Mouse (Mus musculus) cerebellum, postnatal 14 days (tissue): ENCODE results near the gene Lrrc36.
A peak's percentile ranks its signal among the peaks of the same experiment; 100 is the strongest.

Experiments
- DNase-seq, 2 experiments: peaks; one replicate each; pipeline ENCODE4 v3.0.0; 2021; ENCODE audit warnings: mixed read lengths in 2 of 2

The Lrrc36 gene

DNA sequence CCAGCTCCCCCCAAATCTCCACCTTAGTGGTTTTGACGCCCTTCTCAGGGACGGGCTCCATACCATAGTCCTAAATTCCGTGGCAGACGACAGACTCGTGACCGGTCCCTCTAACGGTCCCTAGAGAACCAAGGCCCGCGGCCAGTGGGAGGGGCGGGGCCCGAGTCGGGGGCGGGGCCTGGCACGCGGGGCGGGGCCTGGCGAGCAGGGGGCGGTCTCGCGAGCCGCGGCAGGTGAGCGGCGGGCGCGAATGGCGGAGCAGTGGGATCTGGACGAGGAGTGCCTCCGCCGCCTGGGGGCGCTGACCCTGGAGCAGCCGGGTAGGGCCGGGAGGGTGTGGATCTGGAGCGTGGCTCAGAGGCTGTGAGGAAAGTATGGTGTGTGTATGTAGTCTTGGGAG, at the start of gene Lrrc36, which contains the start of gene Kctd19:
Gene Lrrc36 (plus strand): TSS at position 181 of the 400 bp plus-strand sequence.
Gene Kctd19 (minus strand): TSS at position 112 of the 400 bp plus-strand sequence.
- peak; percentile 69 to 82 for DNase-seq

GRCm38 (mm10) chr8:105367107-105367506, 46.3 kb upstream of the Lrrc36 start:
- DNase-seq, result peak in 1 of 2 experiments; percentile 64

DNA sequence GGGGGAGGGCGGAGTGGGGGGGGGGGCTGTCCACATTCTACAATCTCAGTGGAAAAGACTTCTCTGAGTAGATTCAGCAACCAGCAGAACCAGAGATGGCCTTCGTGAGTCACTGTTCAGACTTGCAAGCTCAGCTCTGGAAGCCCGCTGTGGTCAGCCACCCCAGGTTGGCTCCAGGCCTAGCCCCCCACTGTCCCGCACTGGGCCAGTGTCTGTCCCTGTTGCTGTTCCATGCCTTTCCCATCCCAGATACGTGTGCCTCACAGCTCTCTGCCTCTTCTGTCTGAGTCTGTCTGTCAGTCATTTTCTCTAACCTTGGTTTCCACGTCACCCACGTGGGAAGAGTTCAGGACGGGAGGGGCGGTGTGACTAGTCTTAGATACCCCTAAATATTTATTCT, 40.9 kb upstream of the Lrrc36 start:
- peak; percentile 59 for DNase-seq

DNA sequence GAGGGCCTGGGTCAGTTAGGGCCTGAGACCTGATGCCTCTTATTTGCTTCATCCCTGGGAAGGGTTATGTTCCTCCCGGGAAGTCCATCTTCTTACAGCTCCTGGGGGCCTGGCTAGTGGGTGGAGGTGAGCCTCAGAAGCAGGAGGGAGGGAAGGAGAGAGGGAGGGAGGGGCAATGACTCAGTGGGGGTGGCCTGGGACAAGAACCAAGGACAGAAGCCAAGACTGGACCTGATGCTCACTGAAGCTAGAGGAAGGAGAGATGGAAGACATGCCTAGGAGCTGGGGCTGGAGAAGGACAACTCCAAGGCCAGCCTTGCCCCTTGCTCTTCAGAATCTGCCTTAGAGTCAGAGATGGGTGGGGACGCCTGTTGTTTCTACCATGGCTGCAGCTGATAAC, 40.3 kb upstream of the Lrrc36 start, which contains the start of gene Plekhg4:
Gene Plekhg4 (plus strand): TSS at position 243 of the 400 bp plus-strand sequence.
- no peak for DNase-seq

GRCm38 (mm10) chr8:105374513-105374966, 38.8 kb upstream of the Lrrc36 start:
- DNase-seq, result peak in 1 of 2 experiments; percentile 73

DNA sequence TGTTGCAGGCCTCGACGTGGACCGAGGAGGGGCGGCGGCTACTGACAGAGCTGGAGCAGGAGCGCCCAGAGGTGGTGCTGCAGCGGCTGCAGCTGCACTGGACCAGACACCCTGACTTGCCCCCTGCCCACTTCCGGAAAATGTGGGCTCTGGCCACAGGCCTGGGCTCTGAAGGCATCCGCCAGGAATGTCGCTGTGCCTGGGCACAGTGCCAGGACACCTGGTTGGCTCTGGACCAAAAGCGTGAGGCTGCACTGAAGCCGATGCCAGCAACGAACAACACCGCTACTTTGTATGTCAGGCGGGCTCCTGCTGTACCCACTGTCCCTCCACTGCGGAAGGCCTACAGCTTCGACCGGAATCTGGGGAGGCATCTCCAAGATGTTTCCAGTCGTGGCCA, 34.7 kb upstream of the Lrrc36 start:
- DNase-seq, result peak; percentile 80 to 94

GRCm38 (mm10) chr8:105380308-105380707, 33.1 kb upstream of the Lrrc36 start:
- no peak for DNase-seq

DNA sequence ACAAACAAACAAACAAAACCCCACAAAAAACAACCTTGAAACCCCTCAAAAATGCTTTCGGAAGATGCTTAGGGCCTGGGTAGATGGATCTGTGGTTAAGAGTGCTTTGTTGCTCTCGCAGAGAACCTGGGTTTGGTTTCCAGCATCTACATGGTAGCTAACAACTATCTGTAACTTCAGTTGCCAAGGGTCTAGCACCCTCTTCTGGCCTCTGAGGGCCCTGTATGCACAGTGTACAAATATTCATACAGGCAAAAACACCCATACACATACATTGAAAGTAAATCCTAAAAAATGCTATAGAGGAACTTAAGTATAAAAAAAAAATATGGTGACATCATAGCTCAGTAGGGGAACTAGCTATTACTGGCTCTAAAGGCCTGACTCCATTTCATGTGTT, 29.3 kb upstream of the Lrrc36 start:
- DNase-seq, result no peak

- DNase-seq, result peak; percentile 54 to 55
Measured at GRCm38 (mm10) chr8:105387151-105387550, 26.2 kb upstream of the Lrrc36 start.

- no peak for DNase-seq
Measured at GRCm38 (mm10) chr8:105389096-105389495, 24.3 kb upstream of the Lrrc36 start.

DNA sequence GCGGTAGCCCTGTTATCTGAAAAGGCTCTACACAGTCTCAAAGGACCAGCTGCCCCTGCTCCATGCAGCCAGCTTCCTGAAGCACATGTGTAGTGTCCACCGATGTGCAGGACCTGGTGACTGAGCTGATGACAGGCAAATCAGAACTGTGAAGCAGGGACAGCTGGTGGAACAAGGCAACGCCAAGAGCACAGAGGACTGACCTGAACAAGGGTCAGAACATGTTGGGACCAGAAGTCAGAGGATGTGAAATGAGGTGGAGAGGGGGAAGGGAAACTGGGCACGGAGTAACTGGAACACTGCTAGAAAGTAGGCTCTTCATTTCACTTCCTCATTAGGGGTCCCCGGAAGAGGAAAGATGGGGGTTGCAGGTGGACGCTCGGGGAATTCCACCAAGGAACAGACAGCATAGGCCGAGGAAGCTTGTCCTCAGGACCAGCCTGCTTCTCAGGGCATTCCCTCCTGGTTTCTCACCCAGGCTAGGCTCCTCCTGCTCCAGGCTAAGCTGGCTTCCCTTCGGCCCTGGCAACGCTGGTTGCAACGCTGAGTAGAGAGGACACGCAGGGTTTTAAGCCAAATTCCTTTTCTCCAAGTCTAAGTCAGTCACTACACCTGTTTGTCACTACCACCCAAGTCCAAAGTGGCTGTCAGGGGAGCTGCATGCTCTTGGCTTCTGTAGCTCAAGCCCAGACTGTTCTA, 20.1 kb upstream of the Lrrc36 start:
- DNase-seq, result no peak

GRCm38 (mm10) chr8:105393915-105394314, 19.5 kb upstream of the Lrrc36 start:
- no peak for DNase-seq

GRCm38 (mm10) chr8:105397747-105398146, 15.6 kb upstream of the Lrrc36 start:
- DNase-seq, result peak; percentile 59

GRCm38 (mm10) chr8:105400016-105400415, 13.4 kb upstream of the Lrrc36 start:
- no peak for DNase-seq

- DNase-seq, result no peak
Measured at GRCm38 (mm10) chr8:105403467-105403866, 9.9 kb upstream of the Lrrc36 start.

- no peak for DNase-seq
Measured at GRCm38 (mm10) chr8:105404496-105404895, 8.9 kb upstream of the Lrrc36 start.

- DNase-seq, result no peak
Measured at GRCm38 (mm10) chr8:105406416-105406815, 7.0 kb upstream of the Lrrc36 start.

DNA sequence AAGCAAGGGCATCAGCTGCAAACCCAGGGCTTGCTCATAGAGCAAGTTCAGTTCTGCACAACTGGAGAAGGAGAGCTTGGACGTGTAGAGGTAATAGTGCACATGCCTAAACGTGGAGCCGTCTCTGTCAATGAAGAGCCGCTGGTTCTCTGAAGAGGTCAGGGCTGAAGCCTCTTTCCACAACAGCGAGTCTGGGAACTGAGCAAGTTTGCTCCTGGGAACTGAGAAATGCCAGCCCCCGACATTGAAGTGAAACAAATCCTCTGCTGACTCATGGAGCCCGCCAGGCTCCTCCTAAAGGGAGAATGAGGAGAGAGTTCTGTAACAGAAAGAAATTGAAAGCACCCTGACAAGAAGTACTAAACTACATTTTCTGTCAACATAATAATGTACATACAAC, 5.0 kb upstream of the Lrrc36 start:
- DNase-seq, result no peak

- no peak for DNase-seq
Measured at GRCm38 (mm10) chr8:105409947-105410346, 3.4 kb upstream of the Lrrc36 start.

- DNase-seq, result peak in 1 of 2 experiments; percentile 26
Measured at GRCm38 (mm10) chr8:105418992-105419391, 5.6 kb downstream of the Lrrc36 start.

DNA sequence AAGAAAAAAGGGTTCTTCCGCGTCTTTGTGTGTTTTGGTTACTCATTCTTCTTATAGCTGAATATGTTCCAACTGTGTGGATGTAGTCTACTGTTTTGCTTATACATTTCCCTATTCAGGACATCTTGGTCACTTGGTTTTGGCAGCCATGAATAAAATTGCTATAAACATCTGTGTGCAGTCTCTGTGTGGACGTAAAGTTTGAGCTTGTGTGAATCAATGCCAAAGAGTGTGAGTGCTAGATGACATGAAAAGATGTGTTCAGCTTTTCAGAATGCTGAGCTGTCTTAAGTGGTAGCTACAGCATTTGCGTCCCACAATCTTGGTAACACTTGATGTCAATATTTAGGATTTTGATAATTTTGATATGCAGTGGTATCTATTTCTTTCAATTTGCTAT, 6.4 kb downstream of the Lrrc36 start:
- DNase-seq, result no peak

GRCm38 (mm10) chr8:105422006-105422405, 8.6 kb downstream of the Lrrc36 start:
- peak in 1 of 2 experiments; percentile 64 for DNase-seq

- no peak for DNase-seq
Measured at GRCm38 (mm10) chr8:105426878-105427277, 13.5 kb downstream of the Lrrc36 start.

- DNase-seq, result no peak
Measured at GRCm38 (mm10) chr8:105431743-105432515, 18.6 kb downstream of the Lrrc36 start.
